Mouse (Mus musculus) gonadal fat pad, adult 2 months (tissue): ENCODE measurements around the gene Mapkbp1. TPM values are rescaled to one million over a fixed set of nuclear protein-coding genes. Genes with fewer than 3 reads are reported as not detected.
A peak's percentile ranks its signal among the peaks of the same experiment; 100 is the strongest.

Source experiments
- DNase-seq: peaks from one replicate; pipeline ENCODE4 v3.0.0-alpha.2; 2012; ENCODE audit warnings: low read depth
- polyA plus RNA-seq: library from polyadenylated mRNA; depleted of rRNA; stranded (reverse); fragments of >200 nt; gene quantifications from 2 replicates; pipeline ENCODE4 v1.2.3, GENCODE M21; 2012; rRNA removed

The Mapkbp1 gene
- polyA plus RNA-seq = 34.5 and 35.2 TPM in 2 replicates

GRCm38 (mm10) chr2:119972537-119972879, at the start of gene Mapkbp1:
Mapkbp1 (plus strand) TSS chr2:119972699.
- no peak for DNase-seq

GRCm38 (mm10) chr2:119970571-119970970, 1.9 kb upstream of the Mapkbp1 start:
- no peak for DNase-seq

- DNase-seq = no peak
These were observed 1.2 kb upstream of the Mapkbp1 start for GRCm38 (mm10) chr2:119971316-119971715.

- peak; percentile 71 for DNase-seq
These were observed 512 bp upstream of the Mapkbp1 start for GRCm38 (mm10) chr2:119971837-119972536.

- no peak for DNase-seq
These were observed 8.0 kb downstream of the Mapkbp1 start for GRCm38 (mm10) chr2:119980343-119980986.

GRCm38 (mm10) chr2:119981631-119982030, 9.1 kb downstream of the Mapkbp1 start:
- DNase-seq = no peak

GRCm38 (mm10) chr2:119985871-119986270, 13.4 kb downstream of the Mapkbp1 start:
- no peak for DNase-seq

- DNase-seq = no peak
These were observed 13.9 kb downstream of the Mapkbp1 start for GRCm38 (mm10) chr2:119986369-119986768.

GRCm38 (mm10) chr2:119987441-119987840, 14.9 kb downstream of the Mapkbp1 start:
- no peak for DNase-seq

- DNase-seq = no peak
These were observed 16.5 kb downstream of the Mapkbp1 start for GRCm38 (mm10) chr2:119988952-119989351.

GRCm38 (mm10) chr2:119990881-119991280, 18.4 kb downstream of the Mapkbp1 start:
- DNase-seq = no peak

GRCm38 (mm10) chr2:119992349-119992748, 19.9 kb downstream of the Mapkbp1 start:
- peak; percentile 58 for DNase-seq

GRCm38 (mm10) chr2:119993515-119993914, 21.0 kb downstream of the Mapkbp1 start:
- no peak for DNase-seq

- DNase-seq = no peak
These were observed 22.3 kb downstream of the Mapkbp1 start for GRCm38 (mm10) chr2:119994839-119995238.

GRCm38 (mm10) chr2:119995391-119996281, 23.1 kb downstream of the Mapkbp1 start:
- peak; percentile 63 for DNase-seq

- no peak for DNase-seq
These were observed 24.9 kb downstream of the Mapkbp1 start for GRCm38 (mm10) chr2:119997354-119997753.

- DNase-seq = no peak
These were observed 27.2 kb downstream of the Mapkbp1 start for GRCm38 (mm10) chr2:119999731-120000130.

GRCm38 (mm10) chr2:120000882-120001584, 28.5 kb downstream of the Mapkbp1 start:
- no peak for DNase-seq

- DNase-seq = no peak
These were observed 29.5 kb downstream of the Mapkbp1 start for GRCm38 (mm10) chr2:120001956-120002355.

GRCm38 (mm10) chr2:120003970-120004369, 31.5 kb downstream of the Mapkbp1 start:
- DNase-seq = no peak

GRCm38 (mm10) chr2:120006696-120007095, 34.2 kb downstream of the Mapkbp1 start:
- DNase-seq = no peak
